Mouse (Mus musculus) MEL (cell line): ENCODE measurements at regions not wholly inside any gene's neighbourhood (a gene's known extent, or its start where the extent isn't known, plus 50 kb on each side); places are given as distances from the start of the nearest gene placed in this dataset.

ENCODE experiments used
- BHLHE40 ChIP-seq: IDR thresholded peaks from 2 replicates; pipeline ENCODE4 v1.6.1; 2012; ENCODE audit warnings: low read depth, mild to moderate bottlenecking, inconsistent platforms, low read length, improper control_type of control experiment, borderline replicate concordance
- CTCF ChIP-seq, 3 experiments: IDR thresholded peaks in 2 of 3; conservative IDR thresholded peaks in 1 of 3; 2 replicates each; pipeline ENCODE4 v1.5.1; 2011 to 2012; ENCODE audit warnings: low read length in 3 of 3, low read depth in 2 of 3, mild to moderate bottlenecking in 2 of 3, improper control_type of control experiment in 1 of 3, inconsistent platforms in 1 of 3, mixed read lengths in 1 of 3, moderate library complexity in 1 of 3; ENCODE audit not compliant: control insufficient read depth in 1 of 3, insufficient read depth in 1 of 3, poor library complexity in 1 of 3, severe bottlenecking in 1 of 3
- ELF1 ChIP-seq: IDR thresholded peaks from 2 replicates; pipeline ENCODE4 v1.6.1; 2014; ENCODE audit warnings: low read depth, mild to moderate bottlenecking, inconsistent platforms, low read length, improper control_type of control experiment, moderate library complexity
- ETS1 ChIP-seq: IDR thresholded peaks from 2 replicates; pipeline ENCODE4 v1.6.1; 2012; ENCODE audit warnings: low read depth, mild to moderate bottlenecking, inconsistent platforms, low read length, improper control_type of control experiment, moderate library complexity
- GATA1 ChIP-seq: IDR thresholded peaks from 2 replicates; pipeline ENCODE4 v1.6.1; 2011; ENCODE audit warnings: low read depth, low read length, improper control_type of control experiment
- JUND ChIP-seq: IDR thresholded peaks from 2 replicates; pipeline ENCODE4 v1.6.1; 2011; ENCODE audit warnings: low read depth, mild to moderate bottlenecking, improper control_type of control experiment, low read length
- MXI1 ChIP-seq: IDR thresholded peaks from 2 replicates; pipeline ENCODE4 v1.6.1; 2011; ENCODE audit warnings: mild to moderate bottlenecking, low read depth, low read length, improper control_type of control experiment
- POLR2A ChIP-seq, 2 experiments: IDR thresholded peaks; 2 replicates each; pipeline ENCODE4 v1.6.1; 2011 to 2012; ENCODE audit warnings: low read length in 2 of 2, mild to moderate bottlenecking in 2 of 2, control low read depth in 1 of 2, improper control_type of control experiment in 1 of 2, low read depth in 1 of 2, moderate library complexity in 1 of 2; ENCODE audit not compliant: control insufficient read depth in 1 of 2, insufficient read depth in 1 of 2, poor library complexity in 1 of 2
- SMC3 ChIP-seq: IDR thresholded peaks from 2 replicates; pipeline ENCODE4 v1.6.1; 2011; ENCODE audit warnings: low read depth, low read length, improper control_type of control experiment
- TAL1 ChIP-seq: IDR thresholded peaks from 2 replicates; pipeline ENCODE4 v1.6.1; 2012; ENCODE audit warnings: mild to moderate bottlenecking, inconsistent platforms, low read length, moderate library complexity, mixed read lengths
- ZC3H11A ChIP-seq: IDR thresholded peaks from 2 replicates; pipeline ENCODE4 v1.6.1; 2012; ENCODE audit warnings: low read depth, mild to moderate bottlenecking, inconsistent platforms, low read length, improper control_type of control experiment
- ZMIZ1 ChIP-seq: IDR thresholded peaks from 2 replicates; pipeline ENCODE4 v1.6.1; 2012; ENCODE audit warnings: low read depth, mild to moderate bottlenecking, inconsistent platforms, low read length, improper control_type of control experiment, moderate library complexity

- TF ChIP-seq CTCF (IDR thresholded peaks at IDR 0.05 in 2 of 3, conservative IDR thresholded peaks at IDR 0.05 in 1 of 3; ENCODE audit: control insufficient read depth in 1 of 3, insufficient read depth in 1 of 3, low read depth in 2 of 3, low read length in 3 of 3, poor library complexity in 1 of 3, severe bottlenecking in 1 of 3) = no peak
- TF ChIP-seq TAL1 = no peak
- no peak for TF ChIP-seq ZMIZ1
- TF ChIP-seq ETS1 = no peak
- no peak for TF ChIP-seq SMC3
- TF ChIP-seq ELF1 = no peak
- TF ChIP-seq BHLHE40 = no peak
- TF ChIP-seq GATA1 = no peak
- TF ChIP-seq MXI1 = no peak
- no peak for TF ChIP-seq JUND
- TF ChIP-seq ZC3H11A = no peak
- no peak for TF ChIP-seq POLR2A (IDR thresholded peaks at IDR 0.05; ENCODE audit: control insufficient read depth in 1 of 2, insufficient read depth in 1 of 2, low read depth in 1 of 2, low read length in 2 of 2, poor library complexity in 1 of 2)
Measured at GRCm38 (mm10) chr7:130057708-130058107, 462.5 kb downstream of the Ate1 start.
